Mouse (Mus musculus): ENCODE results near the gene Fbf1. TPM values are rescaled to one million over a fixed set of nuclear protein-coding genes. Genes with fewer than 3 reads are reported as not detected.

The Fbf1 gene
- polyA plus RNA-seq, 1 experiment from 2014 or later: 80.9 TPM

DNA sequence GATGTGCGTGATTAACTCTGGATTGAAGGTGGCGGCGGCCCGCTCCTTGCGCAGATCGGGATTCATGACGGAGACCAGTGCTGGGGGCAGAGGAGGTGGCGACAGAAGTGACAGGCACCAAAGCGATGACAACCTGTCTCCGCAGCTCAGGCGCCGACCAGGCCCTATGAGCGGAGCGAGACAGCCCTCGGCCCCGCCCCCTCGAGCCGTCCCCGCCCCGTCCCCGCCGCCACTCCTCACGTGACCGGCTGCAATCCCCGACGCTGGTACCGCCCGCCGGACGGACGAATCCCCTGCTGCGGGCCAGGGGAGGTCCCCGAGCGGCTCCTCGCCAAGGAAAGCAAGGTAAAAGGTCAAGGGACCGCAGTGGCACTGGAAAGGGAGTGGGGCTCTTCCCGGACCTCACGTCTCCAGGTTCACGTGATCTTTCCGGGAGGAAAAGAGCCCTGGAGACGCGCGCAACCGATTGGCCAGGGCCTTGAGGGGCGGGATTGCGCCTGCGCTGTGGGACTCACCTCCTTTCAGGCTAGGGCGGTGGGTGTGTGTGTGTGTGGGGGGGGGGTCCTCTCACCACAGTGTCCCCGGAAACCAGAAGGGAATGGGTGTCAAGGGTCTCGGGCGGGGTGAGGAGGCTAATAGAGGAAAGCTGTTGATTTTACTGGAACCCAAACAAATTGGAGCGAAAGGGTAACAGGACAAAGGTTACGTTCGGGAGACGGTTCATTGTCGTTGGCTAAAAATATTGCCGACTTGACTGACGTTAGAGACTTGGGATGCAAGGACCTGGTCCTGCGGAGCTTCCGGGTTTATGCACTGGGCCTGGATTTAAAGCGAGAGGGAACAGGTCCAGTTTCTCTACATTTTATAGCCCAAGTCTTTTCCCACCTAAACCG is 30.9 kb upstream of the Fbf1 start, which contains the start of the genes Ten1 and Acox1:
Gene Ten1 (plus strand): TSS at position 217 of the 893 bp plus-strand sequence.
Gene Acox1 (minus strand): TSS at position 407 of the 893 bp plus-strand sequence.
- H3K36me3 ChIP-seq: no peaks in the 10 kb centered on the region
- ATAC-seq (ENCODE audit: low FRiP score): peak; percentile 99

DNA sequence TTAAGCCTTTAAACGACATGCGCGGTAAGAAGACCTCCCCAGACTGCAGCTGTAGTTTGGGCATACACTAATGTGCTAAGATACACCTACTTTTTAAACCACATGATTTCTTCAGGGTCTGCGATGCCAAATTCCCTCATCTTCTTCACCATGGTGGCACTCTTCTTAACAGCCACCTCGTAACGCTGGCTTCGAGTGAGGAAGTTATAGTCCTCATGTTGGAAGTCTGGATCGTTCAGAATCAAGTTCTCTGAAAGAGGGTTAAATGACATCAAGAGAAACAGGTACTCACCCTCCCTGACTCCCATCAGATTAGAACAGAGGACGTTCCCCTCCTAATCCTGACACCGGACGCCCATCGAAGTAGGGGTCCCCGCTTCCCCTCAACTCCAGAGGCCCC is 30.2 kb upstream of the Fbf1 start:
- ATAC-seq (ENCODE audit: low FRiP score): no peak; the same call in 1 of the 2 replicates
- Histone ChIP-seq H3K36me3 (no peaks in the 10 kb centered on the region), H3K4me3 (peak overlapping the region; percentile 80), H3K4me2 (replicated peaks) (peak overlapping the region; percentile 72), H3K27me3 (no peaks in the 10 kb centered on the region), H3K9me3 (replicated peaks) (no peaks in the 10 kb centered on the region), H3K9ac (peak overlapping the region; percentile 86), H3K27ac (peak overlapping the region; percentile 97), H3K4me1 (peaks cover 20% of the 10 kb centered on the region)
- WGBS: 25% methylated on average over 13 of the region's 13 CpGs

More for the DNA sequence above, 30.9 kb upstream of the Fbf1 start, which contains the start of the genes Ten1 and Acox1:
- peak within 1 kb of the TSS; percentile 97 for H3K27ac ChIP-seq
- peak within 1 kb of the TSS; percentile 86 for H3K9ac ChIP-seq
- no peaks in the 10 kb centered on the region for H3K27me3 ChIP-seq
- WGBS: under 1% methylated on average over 56 of the region's 62 CpGs
- H3K9me3 ChIP-seq (replicated peaks): no peaks in the 10 kb centered on the region
- H3K4me3 ChIP-seq: peak within 1 kb of the TSS; percentile 80
- peaks cover 20% of the 10 kb centered on the region for H3K4me1 ChIP-seq
- H3K4me2 ChIP-seq (replicated peaks): peak within 1 kb of the TSS; percentile 72

DNA sequence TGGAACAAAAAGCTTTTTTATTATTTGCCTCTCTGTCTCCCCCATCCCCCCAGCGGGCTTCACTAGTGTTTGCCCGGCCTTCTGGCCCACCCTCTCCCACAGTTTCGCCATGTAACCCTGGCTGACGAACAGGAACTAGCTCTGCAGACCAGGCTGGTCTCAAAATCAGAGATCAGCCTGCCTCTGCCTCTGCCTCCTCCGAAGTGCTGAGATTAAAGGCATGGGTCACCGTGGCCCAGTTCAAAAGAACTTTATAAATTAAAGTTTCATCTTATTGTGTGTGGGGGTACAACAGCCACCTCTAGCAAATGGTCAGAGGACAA is 29.6 kb upstream of the Fbf1 start:
- no peak for ATAC-seq (ENCODE audit: low FRiP score)
- 91% methylated on average over 6 of the region's 6 CpGs for WGBS
- Histone ChIP-seq H3K27ac (no peak overlapping the region), H3K9ac (no peak overlapping the region), H3K27me3 (no peaks in the 10 kb centered on the region), H3K4me3 (no peak overlapping the region), H3K4me1 (peaks cover 20% of the 10 kb centered on the region), H3K36me3 (no peaks in the 10 kb centered on the region), H3K9me3 (replicated peaks) (no peaks in the 10 kb centered on the region), H3K4me2 (replicated peaks) (peak overlapping the region; percentile 72)

DNA sequence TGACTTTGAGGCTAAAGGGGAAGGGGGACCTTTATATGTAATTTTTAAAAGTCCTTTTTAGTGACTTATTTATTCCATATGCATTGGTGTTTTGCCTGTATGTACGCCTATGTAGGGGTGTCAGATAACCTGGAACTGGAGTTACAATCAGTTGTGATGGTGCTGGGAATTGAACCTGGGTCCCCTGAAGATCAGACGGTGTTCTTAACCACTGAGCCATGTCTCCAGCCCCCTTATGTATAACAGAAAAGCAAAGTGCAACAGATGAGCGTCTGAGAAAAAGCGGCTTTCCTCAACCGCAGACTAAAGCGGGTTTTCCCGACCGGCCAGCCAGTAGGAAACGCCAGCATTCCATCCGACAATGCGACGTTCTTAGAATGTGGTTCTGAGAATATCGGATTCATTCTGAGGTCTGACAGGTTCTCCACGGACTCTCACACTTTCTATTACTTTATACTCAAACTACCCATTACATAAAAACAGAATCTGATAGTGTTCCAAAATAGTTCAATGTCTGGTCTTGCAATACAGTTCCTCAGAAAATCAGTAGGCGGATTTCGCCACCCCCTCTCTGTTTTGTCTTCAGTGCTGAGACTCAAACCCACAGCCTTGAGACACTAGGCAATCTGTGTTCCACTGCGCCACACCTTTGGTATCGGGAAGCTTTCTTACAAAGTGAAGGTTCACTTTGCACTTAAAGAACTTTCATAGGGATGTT is 29.1 kb upstream of the Fbf1 start:
- Histone ChIP-seq H3K4me2 (replicated peaks) (peak overlapping the region; percentile 72; the same call in 1 of the 2 replicates), H3K27ac (no peak overlapping the region), H3K4me3 (no peak overlapping the region), H3K27me3 (no peaks in the 10 kb centered on the region), H3K9me3 (replicated peaks) (no peaks in the 10 kb centered on the region), H3K9ac (no peak overlapping the region), H3K36me3 (no peaks in the 10 kb centered on the region), H3K4me1 (peaks cover 20% of the 10 kb centered on the region)
- 94% methylated on average over 18 of the region's 18 CpGs for WGBS
- ATAC-seq (ENCODE audit: low FRiP score): no peak

DNA sequence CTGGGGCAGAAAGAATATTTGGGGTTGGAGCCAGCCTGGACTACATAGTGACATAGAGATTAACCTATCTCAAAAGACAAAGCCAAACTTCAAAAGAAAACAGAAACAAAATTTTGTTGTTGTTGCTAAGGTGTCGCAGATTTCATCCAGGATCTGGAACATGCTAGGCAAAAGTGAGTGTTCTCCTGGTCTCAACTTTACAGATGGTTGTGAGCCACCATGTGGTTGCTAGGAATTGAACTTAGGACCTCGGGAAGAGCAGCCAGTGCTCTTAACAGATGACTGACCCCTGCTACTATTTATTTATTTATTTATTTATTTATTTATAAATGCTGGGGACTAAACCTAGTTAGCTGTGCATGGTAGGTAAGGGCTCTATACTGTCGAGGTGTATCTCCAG is 28.4 kb upstream of the Fbf1 start:
- 88% methylated on average over 3 of the region's 3 CpGs for WGBS
- no peak for ATAC-seq (ENCODE audit: low FRiP score)
- Histone ChIP-seq H3K9ac (no peak overlapping the region), H3K27ac (no peak overlapping the region), H3K9me3 (replicated peaks) (no peaks in the 10 kb centered on the region), H3K36me3 (no peaks in the 10 kb centered on the region), H3K4me2 (replicated peaks) (no peak overlapping the region), H3K4me1 (peaks cover 20% of the 10 kb centered on the region), H3K4me3 (no peak overlapping the region), H3K27me3 (no peaks in the 10 kb centered on the region)

DNA sequence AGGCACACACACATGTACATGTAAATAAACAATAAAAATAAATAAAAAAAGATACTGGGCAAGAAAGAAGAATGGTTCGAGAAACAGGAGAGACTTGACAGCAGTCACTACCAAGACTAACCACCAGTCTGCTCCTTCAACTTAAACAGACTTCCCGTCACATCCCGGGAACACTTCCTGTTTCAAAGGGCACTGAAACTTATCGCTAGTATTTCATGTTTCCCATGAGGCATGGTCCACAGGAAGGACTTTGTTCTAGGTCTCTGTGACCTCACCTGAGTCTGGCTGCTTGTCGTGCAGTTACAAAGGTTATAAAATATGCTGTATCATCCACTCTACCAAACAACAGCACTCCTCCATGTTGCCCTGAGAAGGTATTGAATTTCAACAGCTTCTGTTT is 27.3 kb upstream of the Fbf1 start:
- no peak for ATAC-seq (ENCODE audit: low FRiP score)
- Histone ChIP-seq H3K9ac (no peak overlapping the region), H3K4me3 (no peak overlapping the region), H3K4me1 (peaks cover 20% of the 10 kb centered on the region), H3K36me3 (peaks cover 4% of the 10 kb centered on the region; the same call in 1 of the 2 replicates), H3K9me3 (replicated peaks) (no peaks in the 10 kb centered on the region), H3K4me2 (replicated peaks) (no peak overlapping the region), H3K27ac (0 out of 2 replicates have a peak overlapping the region, but pooled peaks have one; percentile 30), H3K27me3 (no peaks in the 10 kb centered on the region)
- WGBS: 86% methylated on average over 5 of the region's 5 CpGs

DNA sequence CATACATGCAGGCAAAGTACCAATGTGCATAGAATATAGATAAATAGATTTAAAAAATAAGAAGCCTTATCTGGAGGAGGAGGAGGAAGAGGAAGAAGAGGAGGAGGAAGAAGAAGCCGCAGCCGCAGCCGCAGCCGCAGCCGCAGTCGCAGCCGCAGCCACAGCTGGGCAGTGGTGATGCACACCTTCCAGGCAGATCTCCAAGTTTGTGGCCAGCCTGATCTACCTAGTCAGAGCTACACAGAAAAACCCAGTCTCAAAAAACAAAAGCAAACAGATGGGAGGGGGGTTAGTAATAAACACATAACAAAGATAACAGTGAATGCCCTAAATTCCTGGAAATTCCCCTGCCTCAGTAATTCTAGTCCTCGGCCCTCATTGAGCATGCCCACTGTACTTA is 26.7 kb upstream of the Fbf1 start:
- Histone ChIP-seq H3K4me2 (replicated peaks) (no peak overlapping the region), H3K36me3 (peaks cover 8% of the 10 kb centered on the region), H3K4me1 (peaks cover 19% of the 10 kb centered on the region), H3K27me3 (no peaks in the 10 kb centered on the region), H3K9me3 (replicated peaks) (no peaks in the 10 kb centered on the region), H3K9ac (no peak overlapping the region), H3K27ac (no peak overlapping the region), H3K4me3 (no peak overlapping the region)
- ATAC-seq (ENCODE audit: low FRiP score): no peak
- whole genome bisulfite sequencing: 94% methylated on average over 8 of the region's 8 CpGs

DNA sequence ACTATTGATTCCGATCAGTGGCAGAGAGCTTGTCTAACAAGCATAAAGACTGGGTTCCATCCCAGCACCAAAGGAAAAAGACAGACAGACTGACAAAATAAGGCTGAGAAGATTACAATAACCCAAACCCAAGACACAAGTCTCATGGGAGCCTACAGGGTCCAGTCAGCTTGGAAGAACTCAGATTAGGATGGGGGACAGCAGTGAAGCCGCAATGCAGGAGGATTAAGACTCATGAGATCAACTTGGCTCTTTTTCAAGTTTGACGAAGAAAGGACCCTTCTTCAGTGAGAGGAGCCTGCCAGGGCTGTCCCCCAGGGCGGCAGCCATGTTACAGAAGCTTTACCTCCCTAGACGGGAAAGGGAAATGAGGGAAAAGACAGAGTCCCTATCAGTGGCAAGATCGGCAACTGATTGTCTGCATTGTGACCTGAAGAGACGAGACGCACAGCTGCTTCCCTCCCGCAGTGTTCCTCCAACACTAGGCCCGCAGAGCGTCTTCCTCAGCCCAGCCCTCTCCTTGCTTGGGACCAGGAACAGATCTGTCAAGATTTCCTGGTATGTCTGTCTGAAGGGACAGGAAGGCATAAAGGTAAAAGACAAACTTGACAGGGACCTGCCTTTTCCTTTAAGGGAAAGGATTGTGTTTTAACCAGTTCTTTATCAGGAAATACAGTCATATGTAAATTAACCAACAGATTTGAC is 19.4 kb upstream of the Fbf1 start:
- H3K36me3 ChIP-seq: peaks cover 43% of the 10 kb centered on the region
- no peak for ATAC-seq (ENCODE audit: low FRiP score)
- H3K9me3 ChIP-seq (replicated peaks): no peaks in the 10 kb centered on the region
- no peaks in the 10 kb centered on the region for H3K27me3 ChIP-seq
- no peak overlapping the region for H3K4me3 ChIP-seq
- H3K4me2 ChIP-seq (replicated peaks): no peak overlapping the region
- H3K4me1 ChIP-seq: peaks cover 7% of the 10 kb centered on the region
- WGBS: 43% methylated on average over 11 of the region's 11 CpGs
- H3K9ac ChIP-seq: no peak overlapping the region
- H3K27ac ChIP-seq: no peak overlapping the region

DNA sequence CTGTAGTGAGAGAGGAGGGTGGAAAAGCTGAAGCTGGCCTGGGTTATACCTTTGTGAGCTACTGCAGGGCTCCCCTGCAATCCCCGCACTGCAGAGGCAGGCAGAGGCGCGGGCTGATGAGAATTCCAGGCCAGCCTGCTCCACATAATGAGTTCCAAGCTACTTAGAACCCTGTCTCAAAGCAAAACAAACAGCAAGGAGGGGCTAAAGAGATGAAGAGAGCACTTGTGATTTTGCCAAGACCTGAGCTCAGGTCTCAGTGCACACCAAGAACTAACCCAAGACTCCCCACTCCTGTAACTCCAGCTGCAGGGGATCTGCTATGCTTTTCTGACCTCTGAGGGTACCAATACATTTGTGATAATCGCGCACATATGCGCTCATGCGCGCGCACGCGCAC is 18.4 kb upstream of the Fbf1 start:
- H3K27ac ChIP-seq: peak overlapping the region; percentile 46; the same call in 1 of the 2 replicates
- no peak for ATAC-seq (ENCODE audit: low FRiP score)
- H3K4me2 ChIP-seq (replicated peaks): no peak overlapping the region
- H3K27me3 ChIP-seq: no peaks in the 10 kb centered on the region
- H3K9me3 ChIP-seq (replicated peaks): no peaks in the 10 kb centered on the region
- H3K4me3 ChIP-seq: no peak overlapping the region
- H3K36me3 ChIP-seq: peaks cover 53% of the 10 kb centered on the region
- H3K4me1 ChIP-seq: peaks cover 7% of the 10 kb centered on the region
- no peak overlapping the region for H3K9ac ChIP-seq
- WGBS: 90% methylated on average over 11 of the region's 11 CpGs

DNA sequence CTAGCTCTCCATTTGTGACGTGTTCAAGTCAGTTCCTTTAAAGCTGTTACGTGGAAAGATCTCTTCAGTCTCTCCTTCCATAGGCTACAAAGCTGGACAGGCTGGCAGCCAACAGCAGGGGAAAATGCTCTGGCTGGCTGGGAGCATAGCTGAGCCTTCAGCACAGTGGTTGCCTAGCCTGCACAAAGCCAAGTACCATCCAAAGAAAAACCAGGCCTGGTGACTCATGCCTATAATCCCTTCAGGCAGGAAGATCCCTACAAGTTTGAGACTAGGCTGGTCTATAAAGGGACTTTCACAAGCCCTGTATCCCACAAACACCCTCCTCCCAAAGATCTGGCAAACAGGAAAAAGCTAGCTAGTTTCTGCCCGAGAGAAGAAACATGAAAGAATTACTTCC is 17.9 kb upstream of the Fbf1 start:
- H3K4me2 ChIP-seq (replicated peaks): no peak overlapping the region
- peaks cover 55% of the 10 kb centered on the region for H3K36me3 ChIP-seq
- 88% methylated on average over 3 of the region's 3 CpGs for WGBS
- H3K27ac ChIP-seq: no peak overlapping the region
- H3K9ac ChIP-seq: no peak overlapping the region
- H3K4me1 ChIP-seq: peaks cover 7% of the 10 kb centered on the region
- H3K27me3 ChIP-seq: no peaks in the 10 kb centered on the region
- H3K4me3 ChIP-seq: no peak overlapping the region
- H3K9me3 ChIP-seq (replicated peaks): no peaks in the 10 kb centered on the region
- no peak for ATAC-seq (ENCODE audit: low FRiP score)

DNA sequence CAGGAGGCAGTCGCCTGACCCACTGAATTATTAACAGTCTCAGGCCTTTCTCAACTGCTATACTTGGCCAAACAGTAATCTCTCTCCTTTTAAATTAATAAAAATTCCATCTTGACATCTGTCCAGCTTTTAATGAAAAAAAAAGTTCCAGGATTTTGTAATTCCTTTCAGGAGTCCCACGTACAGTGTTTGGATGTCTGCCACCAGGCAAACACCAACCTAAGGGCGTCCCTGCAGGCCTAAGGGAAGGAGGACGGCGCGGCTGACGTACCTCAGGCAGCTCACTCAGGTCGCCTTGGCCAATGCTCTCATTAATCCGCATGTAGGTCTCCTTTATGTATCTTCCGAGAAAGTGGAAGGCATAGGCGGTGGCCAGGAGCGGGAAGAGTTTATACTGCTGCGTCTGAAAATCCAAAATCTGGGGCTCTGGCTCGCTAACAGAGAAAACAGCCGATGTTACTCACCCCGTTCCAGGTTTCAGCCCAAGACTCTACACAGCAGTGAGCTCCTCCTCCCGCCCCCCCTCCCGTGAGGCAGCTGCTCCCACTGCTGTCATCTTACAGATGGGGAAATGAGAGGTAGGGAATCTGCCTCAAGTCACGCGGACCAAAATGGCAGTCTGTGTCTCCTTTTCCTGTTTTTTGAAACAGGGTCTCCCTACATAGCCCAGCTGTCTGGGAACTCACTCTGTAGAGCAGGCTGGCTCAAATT is 10.6 kb upstream of the Fbf1 start:
- 0 out of 2 replicates have a peak overlapping the region, but pooled peaks have one; percentile 8 for H3K9ac ChIP-seq
- H3K4me2 ChIP-seq (replicated peaks): no peak overlapping the region
- no peak overlapping the region for H3K27ac ChIP-seq
- H3K27me3 ChIP-seq: no peaks in the 10 kb centered on the region
- no peaks in the 10 kb centered on the region for H3K4me1 ChIP-seq
- H3K36me3 ChIP-seq: peaks cover 79% of the 10 kb centered on the region
- no peaks in the 10 kb centered on the region for H3K9me3 ChIP-seq (replicated peaks)
- no peak overlapping the region for H3K4me3 ChIP-seq
- 94% methylated on average over 20 of the region's 20 CpGs for WGBS
- no peak for ATAC-seq (ENCODE audit: low FRiP score)
